Mouse (Mus musculus): ENCODE results near the gene Mmp19.
"Not testable (repeated sequence)": the region's sequence is repeated elsewhere in the genome, so short reads cannot be mapped to it uniquely, and the experiment has no call there.

Gene Mmp19

GRCm38 (mm10) chr10:128801981-128802495, 11.3 kb downstream of the Mmp19 start:
- no peak for DNase-seq (ENCODE audit: low read depth, low spot score)

GRCm38 (mm10) chr10:128802956-128803355, 12.2 kb downstream of the Mmp19 start:
- DNase-seq (ENCODE audit: low read depth, low spot score) = no peak

DNA sequence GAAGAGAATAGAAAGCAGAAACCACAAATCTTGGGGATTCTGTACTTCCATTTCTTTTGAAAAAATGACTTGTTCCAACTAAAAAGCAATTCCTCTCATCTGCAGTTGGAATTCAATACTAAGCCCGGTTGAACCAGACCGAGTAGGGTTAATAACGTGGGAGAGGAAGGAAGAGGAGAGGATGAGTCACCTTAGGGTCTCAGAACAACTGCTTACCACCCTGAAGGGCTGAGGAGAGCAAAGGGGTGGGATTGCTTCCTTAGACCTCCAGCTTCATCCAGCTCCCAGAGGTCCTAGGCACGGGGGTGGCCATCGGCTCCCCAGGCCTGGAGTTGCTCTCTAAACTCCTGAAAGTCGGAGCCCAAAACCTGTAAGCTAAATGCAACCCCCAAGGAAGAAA, 12.7 kb downstream of the Mmp19 start:
- DNase-seq (ENCODE audit: low read depth, low spot score) = no peak

DNA sequence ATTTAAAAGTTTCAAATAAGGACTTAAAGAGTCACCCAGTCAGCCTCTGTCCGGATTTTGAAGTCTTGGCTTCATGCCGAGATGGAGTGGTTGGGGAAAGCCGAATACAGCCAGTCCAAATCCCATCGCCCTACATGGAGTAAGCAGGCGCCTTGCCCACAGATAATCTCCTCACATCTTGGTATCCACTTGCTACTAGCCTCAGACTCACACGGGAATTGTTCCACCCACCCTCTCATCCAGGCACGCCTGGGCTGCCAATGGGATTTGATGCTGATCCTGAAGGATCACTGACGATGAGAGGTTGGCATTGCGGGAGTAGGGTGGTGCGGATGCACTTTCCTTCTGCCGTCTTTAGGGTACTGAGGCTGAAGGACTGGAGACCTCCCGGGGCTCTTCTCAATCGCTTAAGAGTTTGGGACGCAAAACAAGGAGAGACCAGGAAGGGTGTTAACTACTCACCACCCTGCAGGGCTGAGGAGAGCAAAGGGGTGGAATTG, 13.1 kb downstream of the Mmp19 start, which contains the start of gene Dnajc14:
TSS of gene Dnajc14 (plus strand) at position 292 of the 500 bp plus-strand sequence.
- DNase-seq (ENCODE audit: low read depth, low spot score) = peak; percentile 59

DNA sequence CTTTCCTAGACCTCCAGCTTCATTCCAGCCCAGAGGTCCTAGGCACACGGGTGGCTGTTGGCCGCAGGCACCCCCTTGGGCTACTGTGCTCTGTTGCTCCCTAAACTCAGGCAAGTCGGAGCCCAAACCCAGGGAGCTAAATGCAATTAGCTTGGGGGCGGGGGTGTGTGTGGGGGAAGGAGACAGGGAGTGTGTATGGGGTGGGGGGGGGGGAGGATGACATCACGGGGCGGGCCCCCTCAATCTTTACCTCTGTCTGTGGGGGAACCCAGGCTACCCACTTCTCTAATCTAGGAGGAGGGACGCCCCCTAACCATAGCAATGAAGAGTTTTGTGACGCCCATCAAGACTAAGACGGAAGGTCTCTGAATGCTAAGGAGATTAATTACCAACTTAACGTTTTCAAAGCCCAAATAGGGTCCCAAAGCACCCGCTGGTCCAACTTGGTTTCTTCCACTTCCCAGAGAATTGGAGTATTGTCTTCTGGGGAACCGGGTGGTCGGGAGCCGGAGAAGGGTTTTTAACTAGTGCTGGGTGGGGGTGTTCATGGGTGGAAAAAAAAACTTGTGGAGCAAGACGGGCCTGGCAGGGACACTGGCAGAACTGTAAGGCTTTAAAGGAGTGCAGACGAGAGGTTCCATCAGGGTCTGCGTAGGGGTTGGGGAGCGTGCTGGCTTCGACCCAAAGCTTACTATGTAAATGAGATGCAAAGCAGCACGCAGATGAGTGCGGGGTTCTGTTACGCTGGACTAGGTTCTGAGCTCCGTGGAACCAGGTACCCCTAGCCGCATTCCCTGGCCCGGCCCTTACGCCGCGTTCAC, 13.8 kb downstream of the Mmp19 start, which contains the start of gene Tmem198b:
TSS of gene Tmem198b (minus strand) at position 100 of the 821 bp plus-strand sequence.
- peak; percentile 64 for DNase-seq (ENCODE audit: low read depth, low spot score)

DNA sequence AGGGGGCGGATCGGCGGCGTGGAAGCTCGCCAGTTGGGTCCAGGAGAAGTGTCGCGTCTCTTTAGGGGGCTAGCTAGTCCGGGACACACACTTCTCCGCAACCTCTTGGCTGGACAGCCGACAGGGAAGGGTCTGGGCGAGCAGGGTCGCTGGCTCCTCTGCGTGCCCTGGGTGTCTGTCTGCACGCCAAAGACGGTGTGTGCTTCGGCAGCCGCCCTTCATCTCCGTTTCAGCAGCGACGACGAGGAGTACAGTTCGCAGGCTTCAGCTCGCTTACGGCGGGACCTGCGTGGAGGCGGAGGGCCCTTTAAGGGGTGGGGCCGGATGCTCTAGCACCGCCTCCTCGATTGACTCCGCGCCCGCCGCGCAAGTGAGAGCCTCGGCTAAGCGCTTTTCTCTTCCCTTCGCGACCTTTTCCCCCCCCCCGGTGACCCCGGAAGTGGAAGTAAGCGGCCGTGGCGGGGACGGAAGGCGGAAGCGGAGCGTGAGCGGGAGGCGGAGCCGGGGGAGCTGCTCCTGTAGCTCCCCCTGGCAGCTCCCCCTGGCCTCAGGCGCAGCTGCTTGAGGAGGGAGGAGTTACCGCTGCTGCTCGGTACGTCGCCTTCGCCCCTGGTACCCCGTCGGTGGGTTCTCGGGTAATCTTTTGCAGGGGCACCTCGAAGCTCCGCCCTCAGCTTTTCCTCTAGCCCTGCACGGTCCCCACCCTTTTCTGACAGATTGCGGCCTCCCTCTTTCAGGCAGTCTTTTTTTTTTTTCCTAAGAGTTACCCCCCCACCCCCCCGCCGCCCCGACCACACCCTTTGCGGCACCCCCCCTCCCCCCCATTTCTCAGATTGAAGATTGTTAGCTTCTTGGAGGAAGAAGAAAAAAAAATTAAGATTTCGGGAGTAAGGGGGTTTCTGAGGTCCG, 14.6 kb downstream of the Mmp19 start:
- peak; percentile 97 for DNase-seq (ENCODE audit: low read depth, low spot score)

DNA sequence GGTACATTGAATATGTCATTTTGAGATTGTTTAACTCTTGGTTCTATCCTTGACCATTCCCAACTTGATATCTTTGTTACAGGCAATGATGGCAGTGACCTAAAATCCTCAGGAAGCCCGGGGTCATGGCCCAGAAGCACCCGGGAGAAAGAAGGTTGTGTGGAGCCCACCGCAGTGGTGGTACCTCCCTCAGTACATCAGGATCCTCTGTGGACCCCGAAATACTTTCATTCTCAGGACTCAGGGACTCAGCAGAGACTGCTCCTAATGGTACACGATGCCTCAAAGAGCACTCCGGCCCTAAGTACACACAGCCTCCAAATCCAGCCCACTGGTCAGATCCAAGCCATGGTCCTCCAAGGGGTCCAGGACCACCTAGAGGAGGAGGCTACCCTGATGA, 15.4 kb downstream of the Mmp19 start:
- DNase-seq (ENCODE audit: low read depth, low spot score) = no peak

GRCm38 (mm10) chr10:128807018-128807417, 16.3 kb downstream of the Mmp19 start:
- no peak for DNase-seq (ENCODE audit: low read depth, low spot score)

DNA sequence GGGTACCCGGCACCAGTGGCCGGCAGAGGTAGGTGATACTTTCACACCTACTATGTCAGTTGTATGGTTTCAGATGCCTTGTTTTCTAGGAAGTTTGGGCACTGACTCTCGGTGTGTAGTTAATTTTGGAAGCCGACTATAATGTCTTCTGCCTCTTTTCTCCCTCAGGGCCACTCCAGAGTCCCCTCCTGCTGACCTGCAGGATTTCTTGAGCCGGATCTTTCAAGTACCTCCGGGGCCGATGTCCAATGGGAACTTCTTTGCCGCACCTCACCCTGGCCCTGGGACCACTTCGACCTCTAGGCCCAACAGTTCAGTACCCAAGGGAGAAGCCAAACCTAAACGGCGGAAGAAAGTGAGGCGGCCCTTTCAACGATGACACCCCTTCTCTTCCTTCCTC, 26.3 kb downstream of the Mmp19 start, which contains the start of gene Sarnp:
TSS of gene Sarnp (plus strand) at position 301 of the 400 bp plus-strand sequence.
- DNase-seq (ENCODE audit: low read depth, low spot score) = no peak

DNA sequence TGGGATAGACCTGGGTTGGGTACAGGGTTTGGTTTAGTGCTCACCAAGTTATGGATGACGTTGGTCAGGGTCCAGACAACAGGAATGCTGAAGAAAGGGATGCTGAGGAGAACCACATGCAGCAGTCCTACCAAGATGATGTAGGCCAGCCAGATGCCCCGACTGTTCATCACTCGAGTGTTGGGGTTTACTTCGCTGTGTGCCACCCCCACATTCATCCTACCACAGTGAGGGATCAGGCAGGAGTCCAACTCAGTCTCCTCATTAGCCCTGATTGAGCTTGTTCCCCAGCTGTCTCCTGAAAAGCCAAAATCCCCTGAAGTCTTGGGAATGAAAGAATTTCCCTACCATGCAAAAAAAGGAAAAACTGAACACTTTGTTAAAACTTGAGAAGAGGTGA, 29.5 kb downstream of the Mmp19 start:
- no peak for DNase-seq (ENCODE audit: low read depth, low spot score)

- peak; percentile 99 for DNase-seq (ENCODE audit: low read depth, low spot score)
Measured at GRCm38 (mm10) chr10:128821358-128822056, 30.8 kb downstream of the Mmp19 start, which contains the start of gene Ormdl2. Gene Ormdl2 (minus strand): TSS chr10:128821645.

GRCm38 (mm10) chr10:128822135-128822534, 31.4 kb downstream of the Mmp19 start:
- DNase-seq (ENCODE audit: low read depth, low spot score) = no peak

DNA sequence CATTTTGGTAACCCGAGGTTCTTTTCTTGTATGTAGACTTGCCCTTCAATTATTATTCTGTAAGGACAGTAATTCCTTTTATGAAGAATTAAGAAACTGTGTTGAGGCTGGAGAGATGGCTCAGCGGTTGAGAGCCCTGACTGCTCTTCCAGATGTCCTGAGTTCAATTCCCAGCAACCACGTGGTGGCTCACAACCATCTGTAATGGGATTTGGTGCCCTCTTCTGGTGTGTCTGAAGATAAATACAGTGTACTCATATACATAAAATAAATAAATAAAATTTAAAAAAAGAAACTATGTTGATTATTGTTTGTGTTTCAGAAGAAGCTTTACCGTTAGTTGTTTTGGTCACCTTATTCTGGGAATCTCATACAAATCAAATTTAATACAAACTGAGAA, 32.4 kb downstream of the Mmp19 start:
- not testable (repeated sequence) for DNase-seq (ENCODE audit: low read depth, low spot score)

DNA sequence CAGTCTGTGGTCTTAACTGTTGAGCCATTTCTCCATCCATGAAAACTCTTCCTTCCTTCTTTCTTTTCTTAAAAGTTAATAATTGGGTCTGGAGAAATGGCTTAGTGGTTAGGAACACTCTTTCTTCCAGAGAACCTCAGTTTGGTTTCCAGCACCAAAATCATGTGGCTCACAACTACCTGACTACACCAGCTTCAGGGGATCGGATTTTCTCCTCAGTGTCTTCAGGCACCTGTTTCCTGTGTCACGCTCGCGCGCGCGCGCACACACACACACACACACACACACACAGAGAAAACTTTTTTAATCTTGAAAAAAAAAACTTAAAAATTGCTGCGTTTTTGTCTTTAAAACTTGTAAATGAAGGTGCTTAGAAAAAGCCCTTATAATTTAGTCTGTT, 33.1 kb downstream of the Mmp19 start:
- no peak for DNase-seq (ENCODE audit: low read depth, low spot score)

GRCm38 (mm10) chr10:128837400-128837799, 46.7 kb downstream of the Mmp19 start:
- no peak for DNase-seq (ENCODE audit: low read depth, low spot score)

- no peak for DNase-seq (ENCODE audit: low read depth, low spot score)
Measured at GRCm38 (mm10) chr10:128839434-128839833, 48.7 kb downstream of the Mmp19 start.

DNA sequence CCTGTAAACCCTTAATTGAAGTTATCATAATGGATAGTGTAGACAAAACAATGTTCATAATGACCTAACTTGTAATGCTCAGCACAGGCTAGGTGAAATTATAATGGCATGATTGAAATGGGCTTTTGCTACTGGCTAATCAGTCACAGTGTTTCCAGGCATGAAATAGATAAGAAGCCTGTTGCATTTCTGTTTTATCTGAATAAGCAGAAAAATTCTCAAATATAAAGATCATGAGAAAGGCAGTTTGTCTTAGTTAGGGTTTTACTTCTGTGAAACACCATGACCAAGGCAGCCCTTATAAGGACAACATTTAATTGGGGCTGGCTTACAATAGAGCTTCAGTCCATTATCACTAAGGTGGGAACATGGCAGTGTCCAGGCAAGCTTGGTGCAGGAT, 49.9 kb downstream of the Mmp19 start:
- no peak for DNase-seq (ENCODE audit: low read depth, low spot score)

DNA sequence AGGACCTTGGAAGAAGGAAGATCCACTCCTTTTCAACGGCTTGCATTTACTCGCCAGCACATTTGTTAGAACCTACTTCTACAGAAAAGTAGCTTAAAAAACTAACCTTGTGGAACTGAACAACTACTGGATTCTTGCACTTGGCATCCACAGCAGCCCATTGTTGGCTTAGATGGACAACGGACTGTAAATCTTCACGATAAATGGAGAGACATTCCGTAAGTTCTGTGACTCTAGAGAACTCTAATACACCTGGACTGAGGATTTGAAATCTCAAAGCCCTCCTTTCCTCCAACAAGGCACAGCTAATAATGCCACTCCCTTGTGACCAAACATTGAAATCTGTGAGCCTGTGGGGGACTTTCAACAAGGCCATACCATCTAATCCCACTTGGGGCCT, 52.5 kb downstream of the Mmp19 start:
- no peak for DNase-seq (ENCODE audit: low read depth, low spot score)

DNA sequence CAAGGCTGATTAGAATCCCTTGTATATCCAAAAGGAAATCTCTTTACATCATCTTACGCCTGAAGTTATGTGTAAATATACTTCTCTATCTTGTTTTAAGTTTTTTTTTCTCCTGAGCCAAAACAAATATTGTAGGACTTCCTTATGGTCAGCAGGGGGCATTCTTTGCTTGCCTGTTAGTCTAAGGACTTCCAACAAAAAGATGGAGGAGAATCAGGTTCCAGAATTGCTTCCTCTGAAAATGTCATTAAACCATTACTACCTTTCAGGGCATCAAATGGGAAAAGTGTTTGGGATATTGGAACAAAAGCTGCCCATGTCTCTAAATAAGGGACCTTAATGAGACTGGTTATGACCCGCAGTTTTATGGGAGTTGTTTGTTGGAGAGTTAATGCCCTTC, 54.8 kb downstream of the Mmp19 start:
- DNase-seq (ENCODE audit: low read depth, low spot score) = no peak

GRCm38 (mm10) chr10:128846664-128847063, 56.0 kb downstream of the Mmp19 start:
- no peak for DNase-seq (ENCODE audit: low read depth, low spot score)

- no peak for DNase-seq (ENCODE audit: low read depth, low spot score)
Measured at GRCm38 (mm10) chr10:128848426-128848825, 57.7 kb downstream of the Mmp19 start.

All from telencephalon, adult 2 months (tissue).